Mouse (Mus musculus): Measurements from ENCODE around the gene Gm35549. TPM values are rescaled to one million over a fixed set of nuclear protein-coding genes. Genes with fewer than 3 reads are reported as not detected.
A peak's percentile ranks its signal among the peaks of the same experiment; 100 is the strongest.

The Gm35549 gene
- not detected in 2 replicates for polyA plus RNA-seq (2011; ENCODE audit: insufficient read depth, insufficient read length, low replicate concordance, missing spikeins)

DNA sequence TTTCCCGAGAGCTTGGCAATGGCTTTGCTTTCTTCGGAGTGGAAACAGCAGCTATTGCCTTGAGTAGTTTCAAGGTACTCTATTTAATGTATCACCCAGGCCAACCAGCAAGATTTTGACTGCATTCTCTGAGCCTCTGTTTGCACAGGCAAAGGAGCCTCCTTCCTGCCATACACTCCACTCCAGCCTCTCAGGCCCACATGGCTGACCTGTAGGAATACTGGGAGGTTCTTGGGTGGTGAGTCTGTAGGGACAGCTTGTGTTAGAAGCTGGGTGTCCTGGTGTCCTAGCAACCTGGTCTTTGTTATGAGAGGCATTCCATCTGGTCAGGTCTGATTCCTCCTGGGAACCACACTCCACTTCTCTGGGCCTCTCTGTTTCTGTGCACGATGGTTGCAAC lies at the start of gene Gm35549:
Gene Gm35549 (minus strand): TSS at position 276 of the 400 bp plus-strand sequence.
- TF ChIP-seq POLR2A (IDR thresholded peaks at IDR 0.05; ENCODE audit: borderline replicate concordance, control insufficient read depth, low read depth, low read length) (no peak), CTCF (IDR thresholded peaks at IDR 0.05; ENCODE audit: control insufficient read depth, insufficient read depth, low read length) (no peak)
- 79% methylated on average over 3 of the region's 3 CpGs for WGBS
- H3K27ac ChIP-seq (ENCODE audit: control insufficient read depth, insufficient read depth, low read depth, low read length, poor library complexity): no peak within 1 kb of the TSS

DNA sequence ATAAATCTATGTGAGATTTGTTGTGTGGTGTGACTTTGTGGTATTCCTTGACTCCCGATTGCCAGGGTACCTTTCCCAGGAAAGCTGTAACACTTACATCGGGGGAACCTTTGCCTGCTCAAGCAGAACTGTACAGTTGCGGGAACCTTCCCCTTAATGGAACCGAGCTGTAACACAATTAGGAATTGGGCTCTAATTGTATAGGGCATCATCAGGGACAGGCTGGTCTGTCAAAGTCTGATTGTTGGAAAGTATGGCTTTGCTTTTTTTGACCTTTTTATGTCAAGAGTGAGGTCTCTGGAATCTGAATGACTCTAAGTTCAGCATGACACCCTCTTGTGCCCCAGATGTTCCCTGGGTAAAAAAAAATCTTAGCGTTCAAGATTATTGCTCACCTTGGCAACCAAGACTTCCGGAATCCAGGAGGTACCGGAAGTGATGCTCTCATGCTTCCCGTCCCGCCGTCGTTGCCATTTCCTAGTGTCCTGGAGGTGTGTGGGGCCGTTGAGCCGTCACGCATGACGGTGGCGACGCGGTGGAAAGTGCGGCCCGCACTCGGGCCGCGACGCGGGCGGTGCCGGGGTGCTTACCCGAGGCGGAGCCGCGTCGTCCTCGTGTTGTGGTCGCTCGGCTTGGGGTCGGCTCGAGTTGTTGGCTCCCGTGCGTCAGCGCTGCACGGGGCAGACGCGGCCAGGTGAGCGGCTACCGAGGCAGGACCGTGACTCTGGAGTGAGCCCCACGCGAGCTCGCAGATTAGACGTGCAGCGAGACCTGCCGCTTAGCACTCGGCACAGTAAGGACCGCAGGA lies 42.7 kb upstream of the Gm35549 start:
- Histone ChIP-seq H3K4me1 (ENCODE audit: control insufficient read depth, insufficient read depth, low read length) (no peaks in the 10 kb centered on the region), H3K27ac (ENCODE audit: control insufficient read depth, insufficient read depth, low read depth, low read length, poor library complexity) (peak overlapping the region; percentile 0; the same call in 1 of the 2 replicates), H3K4me3 (replicated peaks; ENCODE audit: control insufficient read depth, low read depth, low read length) (peak overlapping the region; percentile 72)
- WGBS: 6% methylated on average over 54 of the region's 54 CpGs
- peak; percentile 35; the same call in 1 of the 2 replicates for TF ChIP-seq POLR2A (IDR thresholded peaks at IDR 0.05; ENCODE audit: borderline replicate concordance, control insufficient read depth, low read depth, low read length)
- no peak for TF ChIP-seq CTCF (IDR thresholded peaks at IDR 0.05; ENCODE audit: control insufficient read depth, insufficient read depth, low read length)

More for the DNA sequence above, at the start of gene Gm35549:
- Histone ChIP-seq H3K4me3 (replicated peaks; ENCODE audit: control insufficient read depth, low read depth, low read length) (no peak within 1 kb of the TSS), H3K4me1 (ENCODE audit: control insufficient read depth, insufficient read depth, low read length) (no peaks in the 10 kb centered on the region)

DNA sequence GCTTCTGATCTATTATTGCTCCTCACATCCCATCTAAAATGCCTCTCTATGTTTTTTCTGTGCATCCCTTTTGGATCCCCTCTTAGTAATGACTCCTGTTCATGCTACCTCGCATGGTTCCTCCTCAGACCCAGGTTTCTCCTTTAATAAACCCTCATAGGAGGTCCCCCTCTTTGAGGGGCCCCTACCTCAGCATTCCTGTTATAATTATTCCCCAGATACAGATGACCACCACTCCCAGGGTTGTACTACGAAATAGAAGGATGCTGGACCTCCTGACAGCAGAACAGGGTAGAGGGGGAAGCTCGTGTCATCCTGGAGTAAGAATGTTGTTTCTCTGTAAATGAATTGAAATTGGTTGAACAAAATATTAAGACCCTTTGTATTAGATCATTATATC lies 41.5 kb upstream of the Gm35549 start, which contains the start of gene Zkscan7:
Gene Zkscan7 (plus strand): TSS at position 301 of the 400 bp plus-strand sequence.
- Histone ChIP-seq H3K4me1 (ENCODE audit: control insufficient read depth, insufficient read depth, low read length) (no peaks in the 10 kb centered on the region), H3K4me3 (replicated peaks; ENCODE audit: control insufficient read depth, low read depth, low read length) (no peak within 1 kb of the TSS), H3K27ac (ENCODE audit: control insufficient read depth, insufficient read depth, low read depth, low read length, poor library complexity) (no peak within 1 kb of the TSS)
- WGBS: 75% methylated on average over 3 of the region's 3 CpGs
- TF ChIP-seq CTCF (IDR thresholded peaks at IDR 0.05; ENCODE audit: control insufficient read depth, insufficient read depth, low read length) (no peak), POLR2A (IDR thresholded peaks at IDR 0.05; ENCODE audit: borderline replicate concordance, control insufficient read depth, low read depth, low read length) (no peak)

DNA sequence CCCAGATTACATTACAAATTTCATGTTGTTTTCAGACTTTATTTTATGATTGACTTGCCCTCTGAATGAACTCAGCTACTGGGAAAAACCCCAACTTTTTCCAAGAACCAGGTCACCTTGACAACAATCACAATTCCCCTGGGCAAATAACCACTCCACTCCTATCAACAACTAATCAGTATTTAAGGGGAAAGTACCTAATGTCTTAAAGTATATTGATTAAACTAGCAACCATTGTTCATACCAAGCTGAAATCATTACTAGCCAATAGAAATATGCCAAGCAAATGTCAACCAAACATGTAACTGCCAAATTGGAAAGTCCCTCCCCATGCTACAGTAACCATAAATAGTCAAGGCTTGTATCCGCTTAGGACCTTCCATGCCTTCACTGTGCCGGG lies 31.3 kb upstream of the Gm35549 start:
- H3K27ac ChIP-seq (ENCODE audit: control insufficient read depth, insufficient read depth, low read depth, low read length, poor library complexity): no peak overlapping the region
- H3K4me3 ChIP-seq (replicated peaks; ENCODE audit: control insufficient read depth, low read depth, low read length): no peak overlapping the region
- 85% methylated on average over 2 of the region's 2 CpGs for WGBS
- no peak for TF ChIP-seq POLR2A (IDR thresholded peaks at IDR 0.05; ENCODE audit: borderline replicate concordance, control insufficient read depth, low read depth, low read length)
- TF ChIP-seq CTCF (IDR thresholded peaks at IDR 0.05; ENCODE audit: control insufficient read depth, insufficient read depth, low read length): no peak
- no peaks in the 10 kb centered on the region for H3K4me1 ChIP-seq (ENCODE audit: control insufficient read depth, insufficient read depth, low read length)

DNA sequence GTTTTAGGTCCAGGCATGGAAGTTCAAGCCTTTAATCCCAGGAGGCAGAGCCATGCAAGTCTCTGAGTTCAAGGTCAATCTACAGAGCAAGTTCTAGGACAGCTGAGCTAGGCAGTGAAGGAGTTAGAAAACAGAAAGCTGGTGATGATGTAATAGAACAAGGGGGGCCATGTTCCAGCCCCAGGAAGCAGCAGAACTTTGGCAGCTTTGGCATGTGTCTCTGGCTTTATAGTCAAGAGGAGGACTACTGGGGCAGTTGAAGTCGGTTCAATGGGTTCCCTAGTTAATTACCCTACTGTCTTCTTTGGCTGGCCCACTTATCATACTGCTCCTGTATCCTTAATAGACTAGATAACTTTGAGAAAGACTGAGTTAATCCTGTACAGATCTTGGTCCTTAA lies 30.8 kb upstream of the Gm35549 start:
- TF ChIP-seq CTCF (IDR thresholded peaks at IDR 0.05; ENCODE audit: control insufficient read depth, insufficient read depth, low read length) (no peak), POLR2A (IDR thresholded peaks at IDR 0.05; ENCODE audit: borderline replicate concordance, control insufficient read depth, low read depth, low read length) (no peak)

DNA sequence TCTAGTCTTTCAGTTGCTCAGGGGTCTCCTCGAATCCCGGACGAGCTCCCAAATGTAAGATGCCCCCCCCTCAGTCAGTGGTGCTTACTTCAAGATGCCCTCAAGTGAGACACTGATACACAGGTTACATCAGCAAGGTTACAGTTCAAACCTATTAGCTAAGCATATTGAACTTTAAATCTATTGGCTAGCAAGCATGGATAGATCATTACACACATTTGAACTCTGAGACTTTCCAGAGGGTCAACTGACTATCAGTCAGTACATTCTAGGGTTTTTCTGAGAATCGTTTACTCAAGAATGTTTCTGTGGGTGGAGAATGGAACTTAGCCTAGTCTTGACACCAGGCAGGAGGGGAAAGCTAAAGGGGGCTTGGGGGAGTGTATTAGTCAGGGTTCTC lies 28.8 kb upstream of the Gm35549 start:
- WGBS: 88% methylated on average over 4 of the region's 4 CpGs
- no peak for TF ChIP-seq POLR2A (IDR thresholded peaks at IDR 0.05; ENCODE audit: borderline replicate concordance, control insufficient read depth, low read depth, low read length)

More for the DNA sequence above, 30.8 kb upstream of the Gm35549 start:
- 64% methylated on average over 1 of the region's 1 CpGs for WGBS
- H3K27ac ChIP-seq (ENCODE audit: control insufficient read depth, insufficient read depth, low read depth, low read length, poor library complexity): no peak overlapping the region
- H3K4me1 ChIP-seq (ENCODE audit: control insufficient read depth, insufficient read depth, low read length): no peaks in the 10 kb centered on the region
- H3K4me3 ChIP-seq (replicated peaks; ENCODE audit: control insufficient read depth, low read depth, low read length): no peak overlapping the region

DNA sequence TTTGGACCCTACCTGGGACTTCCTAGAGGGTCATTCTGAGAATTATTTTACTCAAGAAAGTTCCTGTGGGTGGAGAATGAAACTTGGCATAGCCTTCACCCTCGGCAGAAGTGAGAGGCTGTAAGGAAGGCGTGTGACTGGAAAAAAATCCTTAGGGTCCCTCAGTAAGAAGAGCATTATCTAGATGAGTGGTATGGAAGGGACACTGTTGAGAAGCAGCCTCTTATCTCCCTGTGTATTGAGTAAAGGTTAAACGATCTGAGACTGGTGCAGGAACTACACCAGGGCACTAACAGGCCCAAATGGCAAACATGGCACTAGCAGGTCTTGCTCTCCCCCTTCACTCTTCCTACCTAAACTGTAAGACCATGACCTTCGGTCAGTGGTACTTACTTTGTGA lies 22.4 kb upstream of the Gm35549 start:
- TF ChIP-seq POLR2A (IDR thresholded peaks at IDR 0.05; ENCODE audit: borderline replicate concordance, control insufficient read depth, low read depth, low read length) (no peak), CTCF (IDR thresholded peaks at IDR 0.05; ENCODE audit: control insufficient read depth, insufficient read depth, low read length) (no peak)
- no peaks in the 10 kb centered on the region for H3K4me1 ChIP-seq (ENCODE audit: control insufficient read depth, insufficient read depth, low read length)
- 77% methylated on average over 4 of the region's 4 CpGs for WGBS
- H3K4me3 ChIP-seq (replicated peaks; ENCODE audit: control insufficient read depth, low read depth, low read length): no peak overlapping the region
- H3K27ac ChIP-seq (ENCODE audit: control insufficient read depth, insufficient read depth, low read depth, low read length, poor library complexity): no peak overlapping the region

More for the DNA sequence above, 28.8 kb upstream of the Gm35549 start:
- no peaks in the 10 kb centered on the region for H3K4me1 ChIP-seq (ENCODE audit: control insufficient read depth, insufficient read depth, low read length)
- H3K4me3 ChIP-seq (replicated peaks; ENCODE audit: control insufficient read depth, low read depth, low read length): no peak overlapping the region
- no peak overlapping the region for H3K27ac ChIP-seq (ENCODE audit: control insufficient read depth, insufficient read depth, low read depth, low read length, poor library complexity)

DNA sequence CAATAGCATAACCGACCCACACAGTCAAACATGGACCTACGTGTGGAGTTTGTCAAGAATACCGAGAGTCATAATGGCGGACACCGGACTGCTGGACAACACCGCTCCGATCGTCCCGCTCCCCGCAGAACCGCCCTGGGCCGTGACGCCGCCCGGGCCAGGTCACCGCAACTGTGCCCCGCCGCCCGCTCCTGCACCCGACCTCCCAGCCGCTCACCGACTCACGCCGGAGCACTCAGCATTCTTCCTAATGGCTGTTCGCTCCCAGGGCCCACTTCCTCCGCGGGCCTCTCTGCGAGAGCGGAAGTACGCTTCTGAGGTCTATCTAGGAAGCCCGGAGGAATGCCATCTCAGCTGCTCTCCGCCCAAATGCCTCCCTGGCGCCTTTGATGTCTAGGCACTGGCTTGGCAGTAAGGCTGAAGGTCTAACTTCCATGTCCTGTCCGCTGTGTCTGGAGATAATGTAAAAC lies 21.9 kb upstream of the Gm35549 start, which contains the start of gene Zfp445:
Gene Zfp445 (minus strand): TSS at position 310 of the 470 bp plus-strand sequence.
- 2% methylated on average over 34 of the region's 34 CpGs for WGBS
- H3K27ac ChIP-seq (ENCODE audit: control insufficient read depth, insufficient read depth, low read depth, low read length, poor library complexity): peak within 1 kb of the TSS; percentile 87
- H3K4me1 ChIP-seq (ENCODE audit: control insufficient read depth, insufficient read depth, low read length): no peaks in the 10 kb centered on the region
- TF ChIP-seq CTCF (IDR thresholded peaks at IDR 0.05; ENCODE audit: control insufficient read depth, insufficient read depth, low read length) (no peak), POLR2A (IDR thresholded peaks at IDR 0.05; ENCODE audit: borderline replicate concordance, control insufficient read depth, low read depth, low read length) (peak; percentile 57; the same call in 1 of the 2 replicates)
- peak within 1 kb of the TSS; percentile 98 for H3K4me3 ChIP-seq (replicated peaks; ENCODE audit: control insufficient read depth, low read depth, low read length)
